Mouse (Mus musculus): ENCODE results near the gene Tgfbr2.

Gene Tgfbr2

DNA sequence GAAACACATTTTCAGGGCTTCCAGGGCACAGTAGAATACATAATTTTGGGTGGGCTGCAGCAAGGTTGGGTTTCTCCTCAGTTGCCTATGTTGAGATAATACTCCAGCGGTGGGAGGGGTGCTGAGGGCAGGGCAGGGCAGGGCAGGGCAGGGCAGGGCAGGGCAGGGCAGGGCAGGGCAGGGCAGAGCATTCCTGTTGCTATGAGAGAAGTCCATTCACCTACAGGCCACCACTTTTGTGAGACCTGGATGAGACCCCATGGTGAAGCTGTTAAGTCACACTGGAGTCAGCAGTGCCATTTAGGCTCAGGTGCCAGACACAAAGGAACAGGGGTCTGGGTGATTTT is 18.3 kb upstream of the Tgfbr2 start:
- DNase-seq, result no peak

DNA sequence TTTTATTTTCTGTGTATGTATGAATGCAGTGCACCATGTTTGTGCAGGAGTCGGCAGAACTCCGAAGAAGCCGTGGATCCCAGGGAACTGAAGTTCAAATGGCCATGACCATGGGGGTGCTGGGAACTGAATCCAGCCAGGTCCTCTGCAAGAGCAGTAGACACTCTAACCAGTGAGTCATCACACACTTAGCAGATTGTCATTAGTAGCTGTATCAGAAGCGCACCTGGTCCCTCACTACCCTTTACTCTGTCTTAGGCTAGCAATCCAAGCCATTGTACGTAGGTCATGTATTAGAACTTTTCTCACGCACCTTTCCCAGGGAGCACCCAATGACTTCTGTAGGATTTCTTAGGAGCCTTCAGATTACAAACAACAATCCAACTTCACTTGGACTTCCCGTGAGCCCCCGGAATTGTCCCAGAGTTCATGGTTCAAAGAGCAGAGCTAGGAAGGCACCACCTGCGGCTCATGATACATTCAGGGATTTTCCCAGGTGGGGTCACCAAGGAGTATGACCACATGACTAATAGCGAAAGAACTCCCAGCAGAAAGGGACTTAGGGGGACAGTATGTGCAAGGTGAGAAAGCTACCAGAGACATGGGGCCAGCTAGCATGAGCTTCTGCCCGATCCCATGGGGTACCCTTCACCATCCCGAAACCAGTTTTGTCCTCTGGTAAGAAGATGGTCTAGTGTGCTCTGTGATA is 17.8 kb upstream of the Tgfbr2 start:
- no peak for DNase-seq

DNA sequence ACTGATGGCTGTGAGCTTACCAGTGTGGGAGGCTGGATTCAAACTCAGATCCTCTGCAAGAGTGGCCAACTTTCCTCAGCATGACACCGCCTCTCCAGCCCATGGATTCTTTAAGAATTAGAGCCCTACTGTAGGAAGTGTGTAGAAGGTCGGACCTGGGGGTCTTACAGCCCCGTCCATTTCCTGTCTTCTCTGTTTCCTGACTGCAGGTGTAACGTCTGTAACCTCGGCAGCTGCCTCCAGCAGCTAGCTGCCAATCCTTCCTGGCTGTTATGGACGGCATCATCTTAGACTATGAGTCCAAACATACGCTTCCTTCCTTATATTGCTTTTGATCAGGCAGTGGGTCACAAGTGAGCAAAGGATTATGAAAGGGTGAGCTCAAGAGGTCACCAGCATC is 17.1 kb upstream of the Tgfbr2 start:
- DNase-seq, result no peak

DNA sequence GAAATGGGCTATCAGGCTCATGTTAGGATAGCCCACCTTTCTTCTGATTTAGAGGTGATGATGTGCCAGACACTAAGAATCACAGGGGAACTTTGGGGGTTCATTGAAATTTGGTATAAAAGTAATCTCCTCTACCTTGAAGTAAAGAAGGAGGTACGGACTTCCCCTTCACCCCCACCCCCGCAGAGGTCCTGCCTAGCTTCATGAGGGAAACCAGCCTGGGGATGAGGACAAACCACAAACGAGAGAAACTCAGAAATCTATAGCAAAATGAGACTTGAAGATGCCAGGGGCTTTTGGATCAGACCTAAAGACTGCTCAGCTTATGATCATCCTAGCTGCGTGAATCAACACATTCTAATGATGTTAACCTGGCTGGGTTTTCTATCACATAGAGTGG is 14.7 kb upstream of the Tgfbr2 start:
- DNase-seq, result no peak

DNA sequence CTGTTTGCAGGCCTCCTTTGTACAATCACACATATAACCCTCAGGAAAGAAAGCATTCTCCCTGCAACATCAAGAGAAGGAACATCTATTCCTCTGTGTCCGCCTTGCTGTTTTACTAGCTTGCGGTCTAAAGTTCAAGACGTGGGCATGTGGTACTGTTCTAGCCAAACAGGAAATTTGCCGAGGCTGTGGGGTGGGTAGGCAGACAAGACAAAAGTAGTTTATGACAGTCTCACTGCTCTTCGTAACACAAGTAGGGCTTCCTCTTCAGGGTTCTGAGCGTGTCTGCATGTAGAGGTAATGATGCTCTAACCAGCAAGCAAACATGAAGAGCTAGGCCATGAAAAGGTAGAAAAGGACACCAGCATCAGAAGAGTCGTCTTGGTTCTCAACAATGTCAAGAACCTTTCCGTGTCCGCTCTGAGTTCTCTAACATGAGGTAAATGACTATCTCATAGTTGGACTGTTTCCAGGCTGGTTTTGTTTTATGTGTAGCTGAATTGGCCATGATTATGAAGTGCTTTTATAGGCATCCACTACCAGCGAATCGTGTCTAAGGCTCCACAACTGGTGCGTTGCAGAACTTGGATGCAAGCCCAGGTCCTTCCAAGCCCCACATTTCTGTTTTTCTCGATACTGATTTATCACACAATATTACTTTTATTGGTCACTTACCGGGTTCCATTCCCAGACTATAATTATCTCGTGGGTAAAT is 13.9 kb upstream of the Tgfbr2 start:
- DNase-seq, result no peak

DNA sequence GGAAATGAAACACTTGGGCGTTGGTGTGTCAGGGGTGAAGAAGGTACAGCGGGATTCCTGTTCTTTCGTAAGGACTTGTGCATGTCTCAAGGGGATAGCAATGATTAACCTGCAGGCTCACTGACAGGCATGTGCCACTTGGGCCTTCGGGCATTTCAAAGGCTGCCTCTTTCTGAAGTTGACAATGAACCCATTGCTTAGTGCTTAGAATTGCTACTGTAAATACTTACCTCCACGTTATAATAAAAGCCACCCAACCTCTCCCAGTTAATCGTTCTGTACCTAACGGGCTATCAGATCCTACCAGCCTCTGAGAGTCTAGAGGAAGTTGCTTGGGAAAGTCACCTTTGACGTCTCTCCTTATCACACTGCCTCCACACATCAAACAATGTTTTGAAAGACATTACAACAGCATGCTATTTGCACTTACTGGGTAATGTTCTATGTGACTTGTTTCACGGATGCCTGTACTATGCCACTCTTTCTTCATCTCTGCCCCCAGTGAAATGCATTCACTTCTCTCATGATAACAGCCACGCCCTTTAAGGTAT is 12.1 kb upstream of the Tgfbr2 start:
- DNase-seq, result no peak

DNA sequence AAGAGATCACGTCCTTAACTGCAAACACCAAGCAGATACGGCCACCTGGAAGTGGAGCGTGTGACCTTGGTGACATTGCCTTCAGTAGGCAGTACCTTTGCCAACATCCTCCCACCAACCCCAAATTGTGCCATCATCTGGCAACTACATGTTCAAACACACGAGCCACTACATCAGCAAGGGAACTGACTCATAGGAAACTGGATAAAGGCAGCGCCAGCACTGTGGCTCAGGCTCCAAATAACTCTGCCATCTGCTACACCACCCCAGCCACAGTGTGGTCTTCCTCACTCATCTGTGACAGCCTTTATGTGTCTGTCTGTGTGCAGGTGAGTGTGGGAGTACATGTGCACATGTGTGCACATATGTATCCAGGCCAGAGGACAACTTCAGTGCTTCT is 9.7 kb upstream of the Tgfbr2 start:
- no peak for DNase-seq

DNA sequence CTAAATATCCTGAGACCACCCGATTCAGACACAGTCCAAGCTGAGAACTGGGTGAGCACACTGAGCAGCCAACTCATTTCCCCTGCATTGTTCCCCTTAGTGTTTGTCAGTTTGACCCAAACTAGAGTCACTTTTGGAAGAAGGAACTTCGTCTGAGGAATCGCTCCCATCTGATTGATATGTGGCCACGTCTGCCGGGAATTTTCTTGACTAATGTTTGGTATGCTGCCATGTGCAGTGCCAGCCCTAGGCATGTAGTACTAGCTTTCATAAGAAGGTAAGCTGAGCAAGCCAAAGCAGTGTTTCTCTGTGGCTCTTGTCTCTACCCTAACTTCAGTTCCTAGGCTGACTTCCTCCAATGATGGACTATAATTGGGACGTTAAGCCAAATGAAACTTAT is 7.9 kb upstream of the Tgfbr2 start:
- DNase-seq, result no peak

DNA sequence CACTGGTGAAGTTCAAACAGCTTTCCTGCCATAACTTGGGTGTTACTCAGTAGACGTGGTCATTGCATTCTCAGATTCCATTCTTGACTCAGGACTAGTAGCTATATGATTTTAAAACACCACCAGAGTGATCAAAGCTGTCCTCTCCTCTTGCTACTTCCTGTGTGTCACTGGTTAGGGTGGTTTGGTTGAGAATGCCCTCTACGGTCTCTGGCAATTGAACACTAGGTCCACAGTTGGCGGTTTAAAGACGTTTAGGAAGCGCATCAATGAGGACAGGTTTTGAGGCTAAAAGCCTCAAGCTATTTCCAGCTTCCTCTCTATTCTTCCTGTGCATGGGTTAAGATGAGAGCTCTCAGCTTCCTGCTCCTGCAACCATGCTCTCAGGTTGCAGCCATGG is 6.4 kb upstream of the Tgfbr2 start:
- DNase-seq, result no peak

DNA sequence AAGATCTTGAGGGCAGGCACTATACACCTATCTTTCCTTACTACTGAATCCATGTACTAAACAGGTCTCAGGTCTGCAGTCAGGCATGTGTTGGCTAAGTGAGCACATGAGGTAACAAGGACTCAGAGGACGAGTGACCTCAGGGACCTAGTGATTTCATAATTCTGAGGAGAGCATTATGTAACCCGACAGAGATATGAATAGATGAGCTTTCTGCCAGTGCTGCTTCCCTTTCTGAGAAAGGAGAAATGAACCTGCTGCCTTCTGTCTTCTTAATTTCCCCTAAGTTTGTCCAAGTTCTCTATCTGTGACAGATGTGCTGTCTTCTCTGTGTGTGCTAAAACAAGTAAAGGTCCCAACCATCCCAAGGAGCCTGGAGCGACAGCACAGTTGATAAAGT is 3.0 kb upstream of the Tgfbr2 start:
- DNase-seq, result no peak

DNA sequence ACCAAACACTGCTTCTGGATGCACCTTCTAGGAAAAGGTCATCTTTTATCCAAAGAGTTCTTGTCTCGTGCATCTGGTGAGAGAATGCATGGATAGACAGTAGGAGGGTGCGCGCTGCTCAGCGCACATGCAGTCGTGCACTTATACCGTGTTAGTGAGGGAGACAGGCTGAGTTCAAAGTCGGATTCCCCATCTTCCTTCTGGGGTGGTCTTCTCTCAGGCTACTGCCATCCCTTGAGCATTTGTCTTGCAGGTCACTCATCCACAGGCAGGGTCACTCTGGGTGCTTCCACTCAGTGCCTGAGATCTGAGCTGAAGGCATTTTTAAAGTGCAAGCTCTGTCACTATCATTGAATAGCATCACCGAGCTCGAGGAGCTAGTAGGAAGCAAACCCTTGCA is 1.9 kb upstream of the Tgfbr2 start:
- DNase-seq, result no peak

DNA sequence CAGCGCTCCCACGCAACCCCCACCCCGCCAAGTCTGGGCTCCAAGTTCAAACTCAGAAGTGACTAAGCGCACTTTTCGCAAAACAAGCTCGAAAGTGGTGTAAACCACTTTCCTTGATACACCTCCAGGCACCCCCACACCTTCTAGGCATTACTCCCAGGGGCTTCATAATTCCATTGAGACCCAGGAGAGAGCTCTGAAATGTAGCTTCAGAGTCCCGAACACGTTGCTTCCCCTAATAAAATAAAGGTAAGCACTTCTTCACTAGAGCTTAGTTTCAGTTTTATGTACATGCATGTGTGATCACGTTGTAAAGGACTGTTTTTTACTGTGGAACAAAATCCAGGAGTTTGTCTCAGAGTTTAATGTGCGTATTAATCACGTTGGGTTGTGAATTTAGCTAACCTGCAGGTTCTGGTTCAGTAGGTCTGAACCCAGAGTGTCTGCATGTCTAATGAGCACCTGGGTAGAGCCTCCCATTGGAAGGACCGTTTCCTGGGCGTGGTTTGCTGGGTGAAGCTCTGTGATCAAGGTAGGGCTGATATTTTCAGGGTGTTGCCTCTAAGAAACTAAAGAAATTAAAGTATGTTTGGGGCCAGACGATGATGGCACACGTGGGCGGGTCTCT is 442 bp upstream of the Tgfbr2 start:
- no peak for DNase-seq

DNA sequence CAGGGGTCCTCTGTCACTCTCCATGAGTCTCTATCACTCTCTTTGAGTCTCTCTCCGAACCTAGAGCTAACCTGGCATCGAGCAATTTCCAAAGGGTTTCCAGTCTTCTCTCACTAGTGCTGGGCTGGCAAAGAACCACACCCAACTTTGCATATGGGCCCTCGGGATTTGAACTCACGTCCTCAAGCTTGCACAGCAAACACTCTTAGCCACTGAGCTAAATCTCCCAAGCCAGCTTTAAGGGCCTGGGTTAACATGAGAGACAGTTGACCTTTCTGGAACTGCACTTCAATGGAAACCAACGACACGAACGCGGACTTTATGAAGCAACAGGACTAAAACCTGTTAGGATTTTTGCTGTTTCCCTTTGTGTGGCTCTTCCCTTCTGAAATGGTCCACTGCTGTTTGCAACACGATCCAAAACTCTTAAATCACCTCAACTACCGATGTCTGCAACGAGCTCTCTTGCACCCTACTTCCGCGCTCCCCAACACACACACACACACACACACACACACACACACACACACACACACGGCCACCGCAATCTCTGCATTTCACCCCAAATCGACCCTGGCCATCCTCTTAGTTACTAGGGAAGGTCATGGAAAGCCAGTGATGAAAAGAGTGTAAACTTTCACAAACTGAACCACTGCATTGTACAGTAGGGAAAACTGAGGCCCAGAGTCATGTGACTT is 1.5 kb downstream of the Tgfbr2 start:
- no peak for DNase-seq

DNA sequence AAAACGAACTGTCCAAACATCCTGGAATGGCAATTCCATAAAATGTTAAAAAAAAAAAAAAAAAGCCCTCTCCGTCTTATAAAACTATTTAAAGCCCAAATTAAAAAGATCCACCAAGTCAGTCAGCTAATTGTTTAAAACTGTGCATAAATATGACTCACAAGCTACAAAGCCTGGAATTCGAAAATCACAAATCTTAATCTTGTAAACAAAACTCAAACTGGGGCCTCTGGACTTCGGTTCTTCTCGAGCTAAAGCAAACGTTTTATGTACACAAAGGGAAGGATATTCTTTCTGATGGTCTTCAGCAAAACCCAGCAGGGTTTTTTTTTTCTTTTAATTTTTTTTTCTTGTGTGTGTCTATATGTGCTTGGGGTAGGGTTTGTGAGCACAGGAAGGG is 2.1 kb downstream of the Tgfbr2 start:
- DNase-seq, result no peak

DNA sequence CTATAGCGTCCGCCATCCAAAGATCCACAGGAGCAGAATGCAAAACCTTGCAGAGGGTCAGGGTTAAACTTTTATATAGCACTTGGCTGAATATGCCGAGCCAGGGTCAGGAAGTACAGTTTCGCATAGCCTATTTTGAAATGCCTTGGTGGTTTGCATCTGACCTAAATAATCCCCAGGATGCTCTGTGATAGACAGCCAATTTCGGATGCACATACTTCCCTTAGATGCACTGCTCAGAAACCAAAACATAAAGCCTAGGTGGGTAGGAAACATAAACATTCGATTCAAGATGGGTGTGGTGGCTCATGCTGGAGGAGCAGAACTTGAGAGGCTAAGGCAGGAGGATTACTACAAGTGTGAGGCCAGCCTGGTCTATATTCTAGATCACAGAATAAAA is 6.1 kb downstream of the Tgfbr2 start:
- no peak for DNase-seq

DNA sequence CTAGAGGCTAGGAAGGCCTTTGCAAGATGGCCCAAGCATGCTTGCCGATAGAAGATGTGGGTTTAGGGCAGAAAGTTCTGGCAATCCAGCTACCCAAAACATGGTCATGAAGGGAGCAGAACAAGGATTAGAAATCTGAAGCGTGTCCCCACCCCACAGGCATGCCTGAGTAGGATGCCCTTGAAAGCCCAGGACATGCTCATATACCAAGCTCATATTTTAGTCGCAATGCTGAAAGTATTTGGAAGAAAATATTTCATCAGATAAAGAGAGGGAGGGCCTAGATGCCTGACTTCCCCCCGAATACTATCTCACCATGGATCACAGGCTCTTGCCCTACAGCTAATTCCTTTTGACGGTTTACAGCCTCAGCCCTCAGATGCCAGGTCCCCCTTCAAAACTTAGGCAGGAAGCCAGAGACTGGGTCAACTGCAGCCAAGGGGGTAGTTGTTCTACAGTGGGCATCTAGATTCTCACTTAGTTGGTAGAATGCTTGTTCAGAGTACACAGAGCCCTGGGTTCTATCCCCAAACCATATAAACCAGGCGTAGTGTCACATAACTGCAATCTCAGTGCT is 7.8 kb downstream of the Tgfbr2 start:
- no peak for DNase-seq

DNA sequence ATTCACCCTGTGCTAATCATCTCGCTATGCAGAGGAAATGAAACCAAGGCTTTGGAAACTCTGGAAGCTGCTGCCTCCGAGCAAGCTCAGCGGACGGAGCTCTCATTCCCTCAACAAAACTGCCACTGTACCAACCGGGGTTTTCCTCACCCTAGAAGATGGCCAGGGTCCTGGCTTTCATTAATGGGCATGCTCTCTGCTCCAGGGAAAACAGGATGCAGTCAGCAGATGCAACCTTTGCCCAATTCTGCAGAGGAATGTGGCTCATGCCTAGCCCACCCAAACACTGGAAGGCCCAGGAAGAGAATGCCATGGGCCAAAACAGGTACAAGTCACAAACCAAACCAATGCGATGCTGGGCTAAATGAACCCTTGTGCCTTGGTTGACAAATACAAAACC is 8.8 kb downstream of the Tgfbr2 start:
- DNase-seq, result no peak

DNA sequence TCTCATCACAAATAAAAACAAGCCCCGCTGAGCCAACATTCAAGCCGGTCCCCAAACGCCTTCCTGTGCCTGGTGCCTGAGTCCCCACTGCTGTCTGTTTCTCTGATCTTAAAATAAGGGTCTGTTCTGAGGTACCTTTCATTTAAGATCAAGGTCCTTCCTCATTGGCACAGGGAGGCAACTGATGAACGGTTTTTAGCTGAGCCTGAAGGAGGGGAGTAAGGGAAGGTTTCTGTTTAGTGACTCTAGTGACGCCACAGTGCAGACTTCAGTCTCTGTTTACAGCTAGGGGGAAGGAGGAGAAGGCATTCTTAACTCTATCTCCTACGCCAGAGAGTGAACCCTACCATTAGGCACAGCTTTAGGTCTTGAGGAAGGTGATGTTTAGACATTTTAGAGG is 11.3 kb downstream of the Tgfbr2 start:
- no peak for DNase-seq

DNA sequence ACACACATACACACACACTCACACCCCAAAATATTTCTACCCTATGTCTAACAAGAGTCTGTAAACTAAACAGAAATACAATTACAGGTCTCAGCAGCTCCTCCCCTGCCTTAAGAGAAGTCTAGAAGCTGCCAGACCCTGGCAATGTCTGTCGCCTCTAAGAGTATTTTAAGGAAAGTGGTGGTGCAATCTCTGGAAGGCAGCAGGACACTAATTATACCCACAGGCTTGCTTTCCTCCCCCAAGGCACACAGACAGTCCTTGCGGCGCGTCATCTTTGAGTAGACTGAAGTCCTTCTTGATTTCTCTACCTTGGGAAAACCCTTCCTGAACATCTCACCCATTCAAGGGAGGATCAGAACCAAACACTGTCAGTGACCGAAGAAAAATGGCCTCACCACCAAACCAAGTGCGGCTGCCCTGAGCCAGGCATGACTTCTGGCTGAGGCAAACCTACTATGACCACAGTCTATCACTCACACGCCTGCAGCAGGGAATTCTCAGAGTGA is 12.2 kb downstream of the Tgfbr2 start:
- no peak for DNase-seq

DNA sequence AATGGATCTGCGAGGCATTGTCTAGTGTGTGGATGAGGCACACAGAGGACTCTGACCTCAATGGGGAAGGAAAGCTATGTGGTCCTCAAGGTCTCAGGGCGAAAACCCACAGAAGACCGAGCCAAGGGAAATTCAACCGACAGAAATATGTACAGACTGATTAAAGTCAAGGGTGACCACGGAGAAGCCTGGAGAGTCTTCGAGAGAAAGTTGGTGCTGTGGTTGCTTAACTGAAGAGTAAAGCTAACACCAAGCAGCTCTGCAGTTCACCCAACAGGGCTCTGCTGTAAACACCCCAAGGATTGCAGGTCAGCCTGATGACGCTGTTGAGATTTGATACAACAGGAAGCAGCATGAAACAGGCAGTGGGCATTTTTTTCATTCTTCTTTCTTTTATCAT is 14.3 kb downstream of the Tgfbr2 start:
- no peak for DNase-seq

DNA sequence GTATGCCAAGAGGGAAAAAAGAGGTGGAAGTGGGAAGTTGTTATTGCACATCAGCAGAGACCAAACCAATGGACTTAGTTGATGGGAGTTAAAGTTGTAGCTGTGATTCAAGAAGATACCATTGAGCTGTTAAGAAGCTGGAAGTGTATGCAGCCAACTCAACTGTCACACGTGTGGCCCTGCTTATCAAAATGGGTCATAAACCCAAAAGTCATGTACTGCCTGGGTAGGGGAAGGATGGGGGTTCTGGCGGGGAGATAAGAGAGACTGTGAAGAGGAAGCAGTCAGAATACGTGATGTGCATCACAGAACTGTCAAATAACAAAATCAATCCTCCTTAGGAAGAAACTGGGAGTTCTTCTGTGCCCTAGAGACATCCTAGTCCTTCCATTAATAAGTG is 15.1 kb downstream of the Tgfbr2 start:
- DNase-seq, result no peak

DNA sequence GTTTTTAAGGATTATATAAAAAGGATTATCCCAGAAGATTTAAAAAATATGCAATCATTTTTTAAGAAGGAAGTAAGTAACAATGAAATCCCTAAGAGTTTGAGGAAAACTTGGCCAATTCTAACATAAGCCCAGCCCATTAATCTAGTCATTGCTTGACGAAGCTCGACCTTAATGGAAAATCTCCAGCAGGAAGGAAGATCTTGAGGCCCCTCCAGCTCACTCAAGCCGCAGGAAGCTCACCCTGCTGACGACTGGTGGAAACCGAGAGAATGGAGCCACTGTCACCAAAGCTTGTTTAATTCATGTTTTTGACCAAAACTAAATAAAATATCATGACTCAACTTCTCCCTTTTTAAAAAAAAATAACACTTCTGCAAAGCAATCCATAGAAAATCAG is 18.7 kb downstream of the Tgfbr2 start:
- no peak for DNase-seq

DNA sequence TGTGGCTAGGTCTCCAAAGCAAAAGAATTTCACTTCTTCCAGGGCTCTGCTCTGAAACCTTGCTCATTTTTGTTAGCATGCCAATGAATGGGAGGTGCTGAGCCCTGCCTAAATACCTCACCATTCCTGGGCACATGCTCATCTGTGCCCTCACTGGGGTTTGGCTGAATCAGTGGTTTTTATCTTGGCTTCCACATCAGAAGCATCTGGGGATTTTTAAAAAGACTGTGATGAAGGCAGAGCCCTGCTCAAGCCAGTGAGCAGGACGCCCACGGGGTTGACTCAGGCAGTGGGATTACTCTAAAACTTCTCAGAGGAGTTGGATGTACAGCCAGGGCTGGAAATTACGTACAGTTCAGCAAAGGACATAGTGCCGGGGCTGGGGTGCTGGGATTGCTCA is 22.3 kb downstream of the Tgfbr2 start:
- DNase-seq, result no peak

All from cerebellum, adult 11-12 months (tissue).